Mouse (Mus musculus): ENCODE measurements around the gene Hist1h4n. TPM values are rescaled to one million over a fixed set of nuclear protein-coding genes. Genes with fewer than 3 reads are reported as not detected.
A peak's percentile ranks its signal among the peaks of the same experiment; 100 is the strongest.
"Not testable (repeated sequence)": the region's sequence is repeated elsewhere in the genome, so short reads cannot be mapped to it uniquely, and the experiment has no call there.

Hist1h4n gene
- polyA plus RNA-seq, 1 experiment from 2014 or later = 6.3 TPM

- H3K27ac ChIP-seq = no peak overlapping the region
- ATAC-seq (replicated peaks; ENCODE audit: low FRiP score, low read depth) (no peak), DNase-seq (ENCODE audit: low spot score) (no peak)
- no peak overlapping the region for H3K4me2 ChIP-seq (ENCODE audit: low read length)
- H3K9me3 ChIP-seq (replicated peaks; ENCODE audit: low read length) = no peaks in the 10 kb centered on the region
- H3K4me1 ChIP-seq (replicated peaks; ENCODE audit: insufficient read depth, low read length) = no peaks in the 10 kb centered on the region
- H3K9ac ChIP-seq (ENCODE audit: low read depth, low read length) = no peak overlapping the region
- H3K27me3 ChIP-seq (ENCODE audit: insufficient read depth, low read length) = no peaks in the 10 kb centered on the region
- no peaks in the 10 kb centered on the region for H3K36me3 ChIP-seq (ENCODE audit: insufficient read depth, low read length)
- no peak overlapping the region for H3K4me3 ChIP-seq (replicated peaks; ENCODE audit: low read depth, low read length)
- TF ChIP-seq CTCF (IDR thresholded peaks at IDR 0.05; ENCODE audit: low read depth) = no peak
- 93% methylated on average over 7 of the region's 7 CpGs for WGBS
These were observed 36.4 kb downstream of the Hist1h4n start for GRCm38 (mm10) chr13:21795584-21795983.

- 11% methylated on average over 18 of the region's 18 CpGs for WGBS
- TF ChIP-seq CTCF (IDR thresholded peaks at IDR 0.05; ENCODE audit: low read depth) = no peak
- Histone ChIP-seq H3K4me1 (replicated peaks; ENCODE audit: insufficient read depth, low read length) (no peaks in the 10 kb centered on the region), H3K9ac (ENCODE audit: low read depth, low read length) (peak overlapping the region; percentile 6; the same call in 1 of the 2 replicates), H3K36me3 (ENCODE audit: insufficient read depth, low read length) (no peaks in the 10 kb centered on the region), H3K4me3 (replicated peaks; ENCODE audit: low read depth, low read length) (0 out of 2 replicates have a peak overlapping the region, but pooled peaks have one; percentile 5), H3K9me3 (replicated peaks; ENCODE audit: low read length) (no peaks in the 10 kb centered on the region), H3K27ac (no peak overlapping the region), H3K4me2 (ENCODE audit: low read length) (peak overlapping the region; percentile 41), H3K27me3 (ENCODE audit: insufficient read depth, low read length) (no peaks in the 10 kb centered on the region)
- peak; percentile 52 for DNase-seq (ENCODE audit: low spot score)
- no peak for ATAC-seq (replicated peaks; ENCODE audit: low FRiP score, low read depth)
These were observed 41.3 kb downstream of the Hist1h4n start for GRCm38 (mm10) chr13:21790601-21791283.

DNA sequence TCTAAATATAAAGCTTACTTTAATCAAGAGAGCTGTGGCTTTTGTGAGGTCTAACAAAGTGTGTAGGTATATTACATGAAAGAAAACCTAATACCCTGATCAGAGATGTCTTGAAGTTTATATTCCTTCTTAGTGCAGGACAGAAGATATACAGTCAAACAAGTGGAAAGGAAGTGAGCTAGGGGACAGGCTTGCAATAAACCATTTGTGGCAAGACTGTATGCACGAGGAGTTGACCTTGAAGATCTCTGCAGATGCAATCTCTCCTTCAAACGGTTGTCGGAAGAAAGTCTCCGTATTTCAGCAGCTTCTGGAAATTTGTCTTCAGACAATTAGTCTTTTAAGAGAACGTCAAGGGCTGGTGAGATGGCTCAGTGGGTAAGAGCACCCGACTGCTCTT is 42.1 kb downstream of the Hist1h4n start:
- Histone ChIP-seq H3K36me3 (ENCODE audit: insufficient read depth, low read length) (no peaks in the 10 kb centered on the region), H3K4me2 (ENCODE audit: low read length) (no peak overlapping the region), H3K27ac (no peak overlapping the region), H3K27me3 (ENCODE audit: insufficient read depth, low read length) (no peaks in the 10 kb centered on the region), H3K9ac (ENCODE audit: low read depth, low read length) (no peak overlapping the region), H3K9me3 (replicated peaks; ENCODE audit: low read length) (no peaks in the 10 kb centered on the region), H3K4me1 (replicated peaks; ENCODE audit: insufficient read depth, low read length) (no peaks in the 10 kb centered on the region), H3K4me3 (replicated peaks; ENCODE audit: low read depth, low read length) (no peak overlapping the region)
- DNase-seq (ENCODE audit: low spot score) = no peak
- no peak for TF ChIP-seq CTCF (IDR thresholded peaks at IDR 0.05; ENCODE audit: low read depth)
- 44% methylated on average over 6 of the region's 6 CpGs for WGBS
- ATAC-seq (replicated peaks; ENCODE audit: low FRiP score, low read depth) = no peak

DNA sequence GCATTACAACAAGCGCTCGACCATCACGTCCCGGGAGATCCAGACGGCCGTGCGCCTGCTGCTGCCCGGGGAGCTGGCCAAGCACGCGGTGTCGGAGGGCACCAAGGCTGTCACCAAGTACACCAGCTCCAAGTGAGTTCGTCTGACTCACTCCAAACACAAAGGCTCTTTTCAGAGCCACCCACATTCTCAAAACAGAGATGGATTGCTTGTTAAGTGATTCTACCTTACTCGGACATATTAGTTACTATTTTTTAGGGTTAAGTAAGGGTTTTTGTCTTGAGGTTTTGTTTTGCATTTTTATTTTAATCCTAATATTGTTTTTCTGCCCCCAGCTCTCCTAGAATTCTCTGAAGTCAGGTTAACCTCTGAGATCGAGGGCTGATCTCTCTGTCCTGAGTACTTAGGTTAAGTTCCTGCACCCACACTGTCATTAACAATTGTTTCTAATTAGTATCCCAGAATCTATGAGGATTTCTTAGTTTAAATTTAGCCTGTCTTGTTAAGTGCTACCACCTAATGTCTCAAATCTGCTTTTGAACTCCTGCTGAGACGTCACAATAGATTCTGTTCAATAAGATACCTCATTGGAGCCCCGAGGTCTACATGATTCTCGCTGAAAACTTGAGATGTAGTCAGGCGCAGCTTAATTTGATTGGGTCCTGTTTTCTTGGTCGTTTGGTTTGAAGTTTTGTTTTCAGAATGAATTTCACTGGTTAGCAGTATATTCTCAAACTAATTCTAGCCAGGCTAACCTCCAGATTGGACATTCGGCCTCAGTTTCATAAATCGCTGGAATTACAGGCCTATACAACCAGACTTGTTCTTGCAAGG is 44.0 kb downstream of the Hist1h4n start:
- WGBS = 27% methylated on average over 11 of the region's 21 CpGs
- 0 out of 2 replicates have a peak overlapping the region, but pooled peaks have one; percentile 25 for H3K4me3 ChIP-seq (replicated peaks; ENCODE audit: low read depth, low read length)
- H3K36me3 ChIP-seq (ENCODE audit: insufficient read depth, low read length) = no peaks in the 10 kb centered on the region
- ATAC-seq (replicated peaks; ENCODE audit: low FRiP score, low read depth) (no peak), DNase-seq (ENCODE audit: low spot score) (no peak)
- no peaks in the 10 kb centered on the region for H3K27me3 ChIP-seq (ENCODE audit: insufficient read depth, low read length)
- TF ChIP-seq CTCF (IDR thresholded peaks at IDR 0.05; ENCODE audit: low read depth) = no peak
- 0 out of 2 replicates have a peak overlapping the region, but pooled peaks have one; percentile 19 for H3K27ac ChIP-seq
- H3K4me1 ChIP-seq (replicated peaks; ENCODE audit: insufficient read depth, low read length) = no peaks in the 10 kb centered on the region
- 0 out of 2 replicates have a peak overlapping the region, but pooled peaks have one; percentile 23 for H3K9ac ChIP-seq (ENCODE audit: low read depth, low read length)
- peak overlapping the region; percentile 49; the same call in 1 of the 2 replicates for H3K4me2 ChIP-seq (ENCODE audit: low read length)
- no peaks in the 10 kb centered on the region for H3K9me3 ChIP-seq (replicated peaks; ENCODE audit: low read length)

DNA sequence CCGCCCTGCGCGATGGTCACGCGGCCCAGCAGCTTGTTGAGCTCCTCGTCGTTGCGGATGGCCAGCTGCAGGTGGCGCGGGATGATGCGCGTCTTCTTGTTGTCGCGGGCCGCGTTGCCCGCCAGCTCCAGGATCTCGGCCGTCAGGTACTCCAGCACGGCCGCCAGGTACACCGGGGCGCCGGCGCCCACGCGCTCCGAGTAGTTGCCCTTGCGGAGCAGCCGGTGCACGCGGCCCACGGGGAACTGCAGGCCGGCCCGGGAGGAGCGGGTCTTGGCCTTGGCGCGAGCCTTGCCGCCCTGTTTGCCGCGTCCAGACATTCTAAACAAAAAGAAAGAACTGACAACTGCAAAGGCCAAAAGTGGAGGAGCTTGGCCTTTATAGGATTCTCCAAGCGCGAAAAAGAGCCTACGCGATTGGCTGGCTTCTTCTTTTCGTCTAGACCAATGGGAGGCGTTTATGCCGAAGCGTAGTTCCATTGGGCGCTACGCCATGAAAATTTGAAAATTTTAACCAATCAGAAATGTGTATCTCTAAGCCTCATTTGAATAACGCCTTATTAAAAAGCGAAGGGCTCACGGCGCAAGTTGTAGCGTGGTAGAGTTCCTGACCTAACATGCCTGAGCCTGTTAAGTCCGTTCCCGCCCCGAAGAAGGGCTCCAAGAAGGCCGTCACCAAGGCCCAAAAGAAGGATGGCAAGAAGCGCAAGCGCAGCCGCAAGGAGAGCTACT is 44.9 kb downstream of the Hist1h4n start, which contains the start of the genes Hist1h2an and Hist1h2bp:
Gene Hist1h2an (minus strand): TSS at position 320 of the 731 bp plus-strand sequence.
Gene Hist1h2bp (plus strand): TSS at position 563 of the 731 bp plus-strand sequence.
- Histone ChIP-seq H3K27ac (peak within 1 kb of the TSS; percentile 80), H3K4me2 (ENCODE audit: low read length) (peak within 1 kb of the TSS; percentile 49), H3K4me3 (replicated peaks; ENCODE audit: low read depth, low read length) (peak within 1 kb of the TSS; percentile 25; the same call in 1 of the 2 replicates), H3K9ac (ENCODE audit: low read depth, low read length) (peak within 1 kb of the TSS; percentile 44; the same call in 1 of the 2 replicates)
- H3K36me3 ChIP-seq (ENCODE audit: insufficient read depth, low read length); H3K4me1 ChIP-seq (replicated peaks; ENCODE audit: insufficient read depth, low read length); H3K9me3 ChIP-seq (replicated peaks; ENCODE audit: low read length); H3K27me3 ChIP-seq (ENCODE audit: insufficient read depth, low read length): not testable (repeated sequence)
- DNase-seq (ENCODE audit: low spot score) (peak; percentile 98), ATAC-seq (replicated peaks; ENCODE audit: low FRiP score, low read depth) (peak; percentile 92)
- under 1% methylated on average over 32 of the region's 63 CpGs for WGBS

All from kidney, postnatal 0 days (tissue).